Mouse (Mus musculus) lung, postnatal 0 days (tissue): ENCODE data around the gene Susd6.

ENCODE experiments used
- CTCF ChIP-seq: IDR thresholded peaks from 2 replicates; pipeline ENCODE4 v1.5.1; 2016; ENCODE audit warnings: antibody characterized with exemption, mild to moderate bottlenecking
- EP300 ChIP-seq: IDR thresholded peaks from 2 replicates; pipeline ENCODE4 v1.6.1; 2016; ENCODE audit warnings: antibody characterized with exemption, mild to moderate bottlenecking, control low read depth

DNA sequence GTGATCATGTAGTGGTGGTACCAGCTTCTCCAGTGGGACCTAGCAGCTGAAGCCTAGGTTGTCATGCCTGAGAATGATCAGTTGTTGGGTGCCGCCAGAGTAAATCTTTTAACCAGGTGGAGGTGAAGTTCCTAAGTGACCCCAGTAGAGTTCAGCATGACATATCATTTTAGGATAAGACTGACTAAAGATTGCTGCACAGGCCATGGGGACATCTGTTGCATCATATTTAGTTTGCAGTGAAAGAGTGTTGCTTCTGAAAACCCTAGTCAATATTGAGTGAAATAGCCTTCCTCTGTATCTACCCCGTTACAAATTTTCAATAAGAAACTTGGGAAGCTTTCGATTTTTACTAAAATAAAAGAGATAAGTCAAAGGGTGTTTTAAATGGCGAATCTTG, 64.4 kb downstream of the Susd6 start:
- no peak for TF ChIP-seq CTCF
- no peak for TF ChIP-seq EP300
